Mouse (Mus musculus) stomach, embryonic 16.5 days (tissue): ENCODE data around the gene Sesn2. TPM values are rescaled to one million over a fixed set of nuclear protein-coding genes. Genes with fewer than 3 reads are reported as not detected.
A peak's percentile ranks its signal among the peaks of the same experiment; 100 is the strongest.

Experiments used
- ATAC-seq: fragments of 200-750 bp; cut with Nextera tagmentation; 2 replicates; pipeline ENCODE4 v1.8.0; 2017; ENCODE audit warnings: moderate number of reproducible peaks, moderate TSS enrichment; ENCODE audit not compliant: insufficient read depth, low FRiP score
- H3K27ac ChIP-seq: fragments of 300-500 bp; sonication (generic); 2 replicates; pipeline ENCODE4 v1.5.1; 2014; ENCODE audit warnings: low read length
- H3K27me3 ChIP-seq: fragments of 300-500 bp; sonication (generic); 2 replicates; pipeline ENCODE4 v1.6.1; 2014; ENCODE audit warnings: low read length, control low read depth, mixed read lengths; ENCODE audit not compliant: control insufficient read depth, insufficient read depth
- H3K36me3 ChIP-seq: fragments of 300-500 bp; sonication (generic); 2 replicates; pipeline ENCODE4 v1.6.1; 2014; ENCODE audit warnings: low read length; ENCODE audit not compliant: control insufficient read depth, insufficient read depth
- H3K4me1 ChIP-seq: fragments of 300-500 bp; sonication (generic); 2 replicates; pipeline ENCODE4 v1.6.1; 2014; ENCODE audit warnings: low read length, control low read depth, mixed read lengths; ENCODE audit not compliant: control insufficient read depth, insufficient read depth
- H3K4me2 ChIP-seq: fragments of 300-500 bp; sonication (generic); 2 replicates; pipeline ENCODE4 v1.6.1; 2014; ENCODE audit warnings: low read depth, low read length, mixed read lengths
- H3K4me3 ChIP-seq: fragments of 300-500 bp; sonication (generic); replicated peaks from 2 replicates; pipeline ENCODE4 v1.5.1; 2014; ENCODE audit warnings: mild to moderate bottlenecking, low read length
- H3K9ac ChIP-seq: fragments of 300-500 bp; sonication (generic); 2 replicates; pipeline ENCODE4 v1.6.1; 2014; ENCODE audit warnings: low read length
- H3K9me3 ChIP-seq: fragments of 300-500 bp; sonication (generic); replicated peaks from 2 replicates; pipeline ENCODE4 v1.6.1; 2016; ENCODE audit warnings: low read length, control low read depth; ENCODE audit not compliant: control insufficient read depth
- WGBS: fragments of 180-500 bp; shearing (Covaris S2); extraction: QIAGEN DNeasy Blood & Tissue Kit; methylation state at CpG from one replicate; pipeline ENCODE4 v1.1.7; 2014; 5-methylcytosine and 5-hydroxymethylcytosine counted together
- polyA plus RNA-seq: library from polyadenylated mRNA; unstranded; fragments of >200 nt; fragmentation: Nextera tagmentation; extraction: Ambion mirVana; gene quantifications from 2 replicates; pipeline ENCODE4 v1.2.1, GENCODE M21; 2015

The Sesn2 gene
- polyA plus RNA-seq, 1 experiment from 2014 or later = 12.4 TPM

DNA sequence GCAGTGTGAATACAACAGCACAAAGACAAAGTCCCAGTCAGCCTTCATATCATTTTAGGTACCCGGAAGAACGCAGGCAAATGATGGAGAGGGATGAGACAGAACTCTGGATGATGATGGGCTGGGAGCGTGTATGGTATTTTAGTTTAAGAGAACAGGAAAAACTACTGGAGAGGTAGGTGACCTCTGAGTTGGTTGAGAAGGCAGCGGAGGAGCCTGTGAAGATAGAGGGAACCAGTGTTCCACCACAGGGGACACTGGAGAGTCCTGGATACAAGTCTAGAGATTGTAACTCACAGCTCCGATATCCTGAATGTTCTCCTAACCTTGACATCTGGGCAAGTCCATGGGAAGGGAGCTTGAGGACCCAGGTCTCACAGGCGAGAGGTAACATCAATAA, 4.1 kb downstream of the Sesn2 start:
- no peaks in the 10 kb centered on the region for H3K27me3 ChIP-seq
- no peaks in the 10 kb centered on the region for H3K36me3 ChIP-seq
- 82% methylated on average over 6 of the region's 6 CpGs for WGBS
- no peak for ATAC-seq
- no peaks in the 10 kb centered on the region for H3K9me3 ChIP-seq
- H3K9ac ChIP-seq = no peak overlapping the region
- H3K4me3 ChIP-seq = no peak overlapping the region
- H3K4me2 ChIP-seq = no peak overlapping the region
- H3K4me1 ChIP-seq = 0 out of 2 replicates have a peak, but pooled peaks cover 9% of the 10 kb centered on the region
- H3K27ac ChIP-seq = no peak overlapping the region

DNA sequence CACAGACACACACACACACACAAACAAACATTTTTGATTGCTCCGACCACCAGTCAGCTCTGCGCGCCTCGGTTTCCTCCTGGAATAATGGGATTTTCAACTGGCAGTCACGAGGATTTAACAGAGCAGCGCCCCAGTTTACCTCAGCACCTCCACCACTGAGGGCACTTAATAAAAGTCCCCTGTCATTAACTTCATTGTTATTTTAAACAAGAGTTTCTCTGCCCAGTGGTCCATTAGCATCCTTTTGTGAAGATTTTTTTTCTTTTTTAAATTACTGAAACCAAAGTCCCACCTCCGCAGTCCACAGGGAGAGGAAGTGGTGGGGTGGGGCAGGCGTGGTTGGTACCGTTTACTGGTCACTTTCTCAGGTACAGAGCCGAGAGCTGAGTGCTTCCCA, 4.5 kb downstream of the Sesn2 start:
- no peak overlapping the region for H3K4me3 ChIP-seq
- ATAC-seq = no peak
- WGBS = 60% methylated on average over 10 of the region's 10 CpGs

DNA sequence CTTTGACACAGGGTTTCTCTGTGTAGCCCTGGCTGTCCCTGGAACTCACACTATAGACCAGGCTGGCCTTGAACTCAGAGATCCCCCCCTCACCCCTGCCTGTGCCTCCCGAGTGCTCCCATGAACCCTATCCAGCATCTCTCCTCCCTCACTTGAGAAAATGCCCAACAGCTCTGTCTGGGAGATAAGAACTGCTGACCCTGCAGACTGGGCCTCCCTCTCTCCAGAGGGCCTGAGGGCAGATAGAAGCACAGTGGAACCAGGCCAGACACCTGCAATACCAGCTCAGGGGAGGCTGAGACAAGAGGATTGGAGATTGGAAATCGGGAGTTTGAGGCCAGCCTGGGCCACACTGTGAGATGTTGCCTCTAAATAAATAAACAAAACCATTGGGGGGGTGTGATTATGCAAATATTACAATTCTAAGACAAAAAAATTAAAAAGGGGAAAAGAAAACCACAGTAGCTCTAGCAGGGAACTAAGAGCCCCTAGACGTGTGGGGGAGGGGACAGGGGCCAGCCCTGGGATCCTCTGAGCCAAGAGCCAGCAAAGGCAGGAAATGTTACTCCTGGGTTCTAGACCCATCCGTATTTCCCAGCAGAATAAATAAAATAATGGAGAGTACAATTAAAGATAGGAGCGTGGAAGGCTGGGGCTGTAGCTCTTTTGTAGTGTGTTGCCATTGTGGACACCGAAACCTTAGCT, 5.1 kb downstream of the Sesn2 start:
- H3K27me3 ChIP-seq = no peaks in the 10 kb centered on the region
- no peak overlapping the region for H3K4me3 ChIP-seq
- no peak for ATAC-seq
- H3K9ac ChIP-seq = no peak overlapping the region
- H3K36me3 ChIP-seq = no peaks in the 10 kb centered on the region
- no peaks in the 10 kb centered on the region for H3K9me3 ChIP-seq
- H3K4me2 ChIP-seq = no peak overlapping the region
- WGBS = 68% methylated on average over 6 of the region's 6 CpGs
- H3K27ac ChIP-seq = no peak overlapping the region
- H3K4me1 ChIP-seq = 0 out of 2 replicates have a peak, but pooled peaks cover 7% of the 10 kb centered on the region

More for the DNA sequence above, 4.5 kb downstream of the Sesn2 start:
- Histone ChIP-seq H3K9me3 (no peaks in the 10 kb centered on the region), H3K27ac (no peak overlapping the region), H3K27me3 (no peaks in the 10 kb centered on the region), H3K4me2 (no peak overlapping the region), H3K9ac (no peak overlapping the region), H3K4me1 (0 out of 2 replicates have a peak, but pooled peaks cover 9% of the 10 kb centered on the region), H3K36me3 (no peaks in the 10 kb centered on the region)

DNA sequence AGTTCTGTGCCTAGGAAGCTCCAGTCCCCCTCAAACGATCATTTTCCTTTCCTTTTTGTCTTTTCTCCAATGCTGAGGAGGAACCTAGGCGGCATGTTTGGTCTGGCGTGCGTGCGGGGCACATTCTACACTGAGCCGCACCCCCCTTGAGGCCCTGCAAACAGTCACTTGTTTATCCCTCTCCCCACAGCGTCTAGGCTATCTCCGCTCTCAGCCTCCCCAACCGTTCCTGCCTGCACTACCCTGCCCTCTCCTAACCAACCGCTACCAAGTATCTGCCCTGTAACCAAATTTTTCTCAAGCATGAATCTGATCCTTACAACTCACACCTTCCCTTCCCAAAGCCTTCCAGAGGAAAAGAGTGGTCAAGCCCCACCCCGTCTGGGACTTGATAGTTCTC, 7.0 kb downstream of the Sesn2 start:
- no peak overlapping the region for H3K9ac ChIP-seq
- WGBS = 66% methylated on average over 11 of the region's 11 CpGs
- H3K4me2 ChIP-seq = no peak overlapping the region
- ATAC-seq = no peak
- peaks cover 4% of the 10 kb centered on the region for H3K36me3 ChIP-seq
- no peak overlapping the region for H3K27ac ChIP-seq
- no peak overlapping the region for H3K4me3 ChIP-seq
- 0 out of 2 replicates have a peak, but pooled peaks cover 2% of the 10 kb centered on the region for H3K4me1 ChIP-seq
- H3K9me3 ChIP-seq = no peaks in the 10 kb centered on the region
- no peaks in the 10 kb centered on the region for H3K27me3 ChIP-seq

DNA sequence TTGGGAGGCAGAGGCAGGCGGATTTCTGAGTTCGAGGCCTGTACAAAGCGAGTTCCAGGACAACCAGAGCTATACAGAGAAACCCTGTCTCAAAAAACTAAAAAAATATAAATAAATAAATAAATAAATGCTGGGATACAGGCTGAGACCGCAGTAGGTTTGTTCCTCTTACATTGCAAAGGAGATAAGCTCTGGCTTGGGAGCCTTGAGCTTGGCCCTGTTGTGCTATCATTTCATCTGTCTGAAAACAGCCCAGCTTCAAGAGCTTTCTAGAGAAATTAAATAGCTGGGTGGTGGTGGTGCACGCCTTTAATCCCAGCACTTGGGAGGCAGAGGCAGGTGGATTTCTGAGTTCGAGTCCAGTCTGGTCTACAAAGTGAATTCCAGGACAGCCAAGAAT, 8.7 kb downstream of the Sesn2 start:
- Histone ChIP-seq H3K36me3 (peaks cover 11% of the 10 kb centered on the region), H3K27me3 (no peaks in the 10 kb centered on the region), H3K27ac (no peak overlapping the region), H3K9me3 (no peaks in the 10 kb centered on the region), H3K4me3 (no peak overlapping the region), H3K4me1 (no peaks in the 10 kb centered on the region), H3K9ac (no peak overlapping the region), H3K4me2 (no peak overlapping the region)
- WGBS = 96% methylated on average over 6 of the region's 6 CpGs
- ATAC-seq = no peak

DNA sequence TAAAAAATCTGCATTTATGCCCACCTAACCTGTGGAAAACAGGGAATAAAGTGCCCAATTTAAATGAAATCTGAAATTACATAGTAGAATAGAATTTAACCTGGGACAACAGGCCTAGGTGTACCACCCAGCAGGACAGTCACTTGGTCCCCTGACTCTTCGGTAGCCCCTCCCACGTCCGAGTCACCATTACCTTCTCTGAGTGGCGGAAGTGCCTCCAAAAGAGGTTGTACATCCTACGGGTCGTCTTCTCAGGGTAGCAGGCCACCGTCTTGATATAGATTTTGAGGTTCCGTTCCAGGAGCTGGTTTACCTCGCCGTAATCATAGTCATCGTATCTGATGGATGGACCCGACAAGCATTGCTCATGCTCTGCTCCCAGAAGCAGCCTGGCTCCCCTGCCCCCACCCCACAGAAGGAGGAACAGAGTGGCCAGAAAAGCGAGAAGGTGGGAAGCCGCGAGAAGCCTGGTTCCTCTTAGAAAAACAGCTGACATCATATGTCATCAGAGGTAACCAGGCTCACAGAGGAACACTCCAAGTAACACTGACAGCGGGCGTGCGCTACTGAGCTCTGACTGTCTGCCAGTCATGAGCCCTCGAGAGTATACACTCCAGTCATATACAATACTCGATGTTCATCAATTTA, 15.9 kb downstream of the Sesn2 start:
- Histone ChIP-seq H3K9ac (no peak overlapping the region), H3K27ac (no peak overlapping the region), H3K36me3 (peaks cover 13% of the 10 kb centered on the region), H3K27me3 (no peaks in the 10 kb centered on the region), H3K4me2 (no peak overlapping the region), H3K9me3 (no peaks in the 10 kb centered on the region), H3K4me3 (no peak overlapping the region), H3K4me1 (no peaks in the 10 kb centered on the region)
- no peak for ATAC-seq
- 85% methylated on average over 20 of the region's 20 CpGs for WGBS

DNA sequence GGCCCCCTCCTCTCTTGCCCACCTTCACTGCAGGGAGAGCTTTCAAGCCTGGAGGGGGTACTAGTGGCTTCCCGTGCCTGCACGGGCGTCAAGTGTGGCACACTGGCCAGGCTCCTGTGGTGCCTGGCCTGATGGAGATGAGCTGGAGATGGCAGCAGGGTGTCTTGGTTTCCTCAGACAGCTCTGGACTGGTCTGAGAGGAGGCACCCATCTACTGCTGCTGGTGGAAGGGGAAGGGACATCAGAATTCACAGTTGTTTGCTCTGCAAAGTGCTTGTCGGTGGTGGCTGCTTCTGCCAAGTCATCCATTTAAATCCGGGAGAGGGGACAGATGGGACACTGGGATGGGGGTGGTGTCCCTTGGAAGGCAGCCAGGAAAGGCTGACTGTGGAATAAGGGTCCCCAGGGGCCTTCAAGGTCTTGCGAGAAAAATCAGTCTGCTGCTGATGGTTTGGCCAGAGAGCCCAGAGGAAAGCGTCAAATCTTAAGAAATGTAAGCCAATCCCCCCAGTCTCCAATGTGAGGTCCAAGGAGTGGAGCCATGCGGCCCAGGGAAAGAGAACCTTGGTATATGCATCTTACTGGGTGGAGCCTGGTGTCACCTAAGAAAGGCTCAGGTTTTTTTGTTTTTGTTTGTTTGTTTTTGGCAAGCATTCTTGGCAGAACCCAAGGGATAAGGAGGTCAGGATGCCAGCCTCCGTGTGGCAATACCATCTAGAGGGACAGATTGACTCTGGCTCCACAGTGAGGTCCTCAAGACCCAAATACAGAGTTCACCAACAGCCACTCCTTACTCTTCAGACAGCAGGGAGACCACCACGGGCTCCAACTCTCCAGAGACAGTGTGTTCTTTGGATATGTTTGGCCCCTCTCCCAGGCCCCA, 17.9 kb downstream of the Sesn2 start:
- Histone ChIP-seq H3K9me3 (no peaks in the 10 kb centered on the region), H3K4me1 (no peaks in the 10 kb centered on the region), H3K27me3 (no peaks in the 10 kb centered on the region), H3K4me2 (no peak overlapping the region), H3K9ac (no peak overlapping the region), H3K4me3 (no peak overlapping the region), H3K27ac (no peak overlapping the region), H3K36me3 (peaks cover 4% of the 10 kb centered on the region; the same call in 1 of the 2 replicates)
- peak; percentile 48; the same call in 1 of the 2 replicates for ATAC-seq
- 62% methylated on average over 10 of the region's 10 CpGs for WGBS

DNA sequence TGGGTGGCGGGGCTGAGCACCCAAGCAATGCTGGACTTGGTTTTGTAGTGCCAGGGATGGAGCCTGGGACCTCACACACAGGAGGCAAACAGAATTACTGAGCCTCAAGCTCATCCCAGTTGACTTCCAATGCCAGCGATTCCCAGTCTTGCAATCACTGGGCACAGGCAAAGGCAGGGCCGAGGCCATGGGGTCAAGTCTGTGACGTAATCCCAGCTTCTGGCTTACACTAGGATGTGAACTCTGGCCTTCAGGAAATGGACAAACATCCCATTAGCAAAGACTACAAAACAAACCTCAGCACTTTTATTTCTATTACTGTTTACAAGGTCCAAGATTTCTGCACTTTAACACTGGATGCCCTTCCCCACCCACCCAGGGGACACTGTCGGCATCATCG, 18.6 kb downstream of the Sesn2 start:
- ATAC-seq = no peak
- H3K4me1 ChIP-seq = no peaks in the 10 kb centered on the region

DNA sequence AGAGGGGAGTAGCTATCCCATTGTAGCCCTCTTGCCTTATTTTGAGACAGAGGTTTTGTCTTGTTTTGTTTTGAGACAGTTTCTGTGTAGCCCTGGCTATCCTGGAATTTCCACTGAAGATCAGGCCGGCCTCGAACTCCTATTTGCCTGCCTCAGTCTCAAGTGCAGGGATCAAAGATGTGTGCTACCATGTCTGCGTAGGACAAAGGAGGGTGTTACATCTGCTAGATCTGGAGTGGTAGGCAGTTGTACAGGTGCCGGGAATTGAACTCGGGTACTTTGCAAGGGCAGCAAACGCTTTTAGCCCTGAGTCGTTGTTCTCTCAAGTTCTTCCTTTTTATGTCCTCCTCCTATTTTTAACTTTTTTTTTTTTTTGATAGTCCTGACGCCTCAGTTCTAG, 19.2 kb downstream of the Sesn2 start:
- no peak for ATAC-seq
- H3K4me3 ChIP-seq = no peak overlapping the region
- H3K4me2 ChIP-seq = no peak overlapping the region
- H3K36me3 ChIP-seq = no peaks in the 10 kb centered on the region
- no peak overlapping the region for H3K27ac ChIP-seq
- no peaks in the 10 kb centered on the region for H3K9me3 ChIP-seq
- H3K27me3 ChIP-seq = no peaks in the 10 kb centered on the region
- H3K4me1 ChIP-seq = no peaks in the 10 kb centered on the region
- no peak overlapping the region for H3K9ac ChIP-seq
- 88% methylated on average over 8 of the region's 8 CpGs for WGBS

More for the DNA sequence above, 18.6 kb downstream of the Sesn2 start:
- H3K27ac ChIP-seq = no peak overlapping the region
- WGBS = 78% methylated on average over 6 of the region's 6 CpGs
- peaks cover 3% of the 10 kb centered on the region; the same call in 1 of the 2 replicates for H3K36me3 ChIP-seq
- H3K9ac ChIP-seq = no peak overlapping the region
- H3K27me3 ChIP-seq = no peaks in the 10 kb centered on the region
- no peak overlapping the region for H3K4me2 ChIP-seq
- no peak overlapping the region for H3K4me3 ChIP-seq
- no peaks in the 10 kb centered on the region for H3K9me3 ChIP-seq
